Mouse (Mus musculus) hindbrain, embryonic 14.5 days (tissue): Measurements from ENCODE around the gene Gucy2d. TPM values are rescaled to one million over a fixed set of nuclear protein-coding genes. Genes with fewer than 3 reads are reported as not detected.

Experiments used
- ATAC-seq: fragments of 200-750 bp; cut with Nextera tagmentation; 2 replicates; pipeline ENCODE4 v1.8.0; 2017; ENCODE audit warnings: moderate number of reproducible peaks, mild to moderate bottlenecking, moderate TSS enrichment, moderate library complexity; ENCODE audit not compliant: low FRiP score
- DNase-seq: peaks from one replicate; pipeline ENCODE4 v3.0.0-alpha.2; 2015; ENCODE audit warnings: low spot score
- H3K27ac ChIP-seq: fragments of 300-500 bp; sonication (generic); 2 replicates; pipeline ENCODE4 v1.5.1; 2014; ENCODE audit warnings: mild to moderate bottlenecking, moderate library complexity
- H3K27me3 ChIP-seq: fragments of 300-500 bp; sonication (generic); 2 replicates; pipeline ENCODE4 v1.6.1; 2014; ENCODE audit warnings: mild to moderate bottlenecking, low read length, mixed read lengths; ENCODE audit not compliant: control insufficient read depth, insufficient read depth
- H3K36me3 ChIP-seq: fragments of 300-500 bp; sonication (generic); replicated peaks from 2 replicates; pipeline ENCODE4 v1.6.1; 2014; ENCODE audit not compliant: control insufficient read depth, insufficient read depth
- H3K4me1 ChIP-seq: fragments of 300-500 bp; sonication (generic); replicated peaks from 2 replicates; pipeline ENCODE4 v1.6.1; 2014; ENCODE audit warnings: antibody characterized with exemption, low read length, mixed read lengths; ENCODE audit not compliant: control insufficient read depth, insufficient read depth
- H3K4me2 ChIP-seq: fragments of 300-500 bp; sonication (generic); replicated peaks from 2 replicates; pipeline ENCODE4 v1.6.1; 2014; ENCODE audit warnings: mild to moderate bottlenecking, moderate library complexity
- H3K4me3 ChIP-seq: fragments of 300-500 bp; sonication (generic); replicated peaks from 2 replicates; pipeline ENCODE4 v1.5.1; 2014; ENCODE audit warnings: mild to moderate bottlenecking, low read length
- H3K9ac ChIP-seq: fragments of 300-500 bp; sonication (generic); 2 replicates; pipeline ENCODE4 v1.6.1; 2014
- H3K9me3 ChIP-seq: fragments of 300-500 bp; sonication (generic); 2 replicates; pipeline ENCODE4 v1.6.1; 2016; ENCODE audit warnings: low read length; ENCODE audit not compliant: control insufficient read depth
- WGBS: fragments of 180-500 bp; shearing (Covaris S2); extraction: QIAGEN DNeasy Blood & Tissue Kit; methylation state at CpG from one replicate; pipeline ENCODE4 v1.1.7; 2014; 5-methylcytosine and 5-hydroxymethylcytosine counted together
- polyA plus RNA-seq: library from polyadenylated mRNA; unstranded; fragments of >200 nt; fragmentation: Nextera tagmentation; extraction: Ambion mirVana; gene quantifications from 2 replicates; pipeline ENCODE4 v1.2.1, GENCODE M21; 2014

The Gucy2d gene
- polyA plus RNA-seq = 0.19 and 0.39 TPM in 2 replicates

DNA sequence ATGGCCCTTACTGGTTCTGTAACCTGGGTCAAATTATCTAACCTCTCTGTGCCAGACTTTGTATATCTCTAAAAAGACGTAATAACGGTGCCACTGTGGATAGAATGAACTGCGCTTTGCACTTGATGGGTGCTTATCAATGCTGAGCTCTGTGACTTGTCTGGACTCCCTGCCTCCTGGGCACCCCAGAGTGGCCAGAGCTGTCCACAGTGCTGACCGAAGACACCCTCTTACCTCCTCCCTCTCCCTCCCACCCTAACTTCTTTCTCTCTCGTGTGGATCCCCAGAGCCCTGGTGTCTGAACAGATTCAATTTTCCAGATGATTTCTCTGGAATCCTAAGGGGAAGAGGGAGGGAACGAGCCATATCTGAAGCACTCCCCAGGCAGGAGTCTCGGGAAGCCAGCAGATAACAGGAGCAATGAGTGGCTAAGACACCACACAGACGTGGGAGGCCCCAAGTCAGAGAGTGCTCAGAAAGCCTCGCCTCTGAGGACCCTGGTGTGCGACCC lies at the start of gene Gucy2d:
Gene Gucy2d (plus strand): TSS at position 461 of the 511 bp plus-strand sequence.
- Histone ChIP-seq H3K27me3 (no peaks in the 10 kb centered on the region), H3K4me1 (no peaks in the 10 kb centered on the region), H3K36me3 (no peaks in the 10 kb centered on the region), H3K9ac (no peak within 1 kb of the TSS), H3K9me3 (no peaks in the 10 kb centered on the region), H3K4me3 (no peak within 1 kb of the TSS), H3K4me2 (no peak within 1 kb of the TSS), H3K27ac (no peak within 1 kb of the TSS)
- 52% methylated on average over 10 of the region's 10 CpGs for WGBS
- DNase-seq = no peak
- no peak for ATAC-seq

DNA sequence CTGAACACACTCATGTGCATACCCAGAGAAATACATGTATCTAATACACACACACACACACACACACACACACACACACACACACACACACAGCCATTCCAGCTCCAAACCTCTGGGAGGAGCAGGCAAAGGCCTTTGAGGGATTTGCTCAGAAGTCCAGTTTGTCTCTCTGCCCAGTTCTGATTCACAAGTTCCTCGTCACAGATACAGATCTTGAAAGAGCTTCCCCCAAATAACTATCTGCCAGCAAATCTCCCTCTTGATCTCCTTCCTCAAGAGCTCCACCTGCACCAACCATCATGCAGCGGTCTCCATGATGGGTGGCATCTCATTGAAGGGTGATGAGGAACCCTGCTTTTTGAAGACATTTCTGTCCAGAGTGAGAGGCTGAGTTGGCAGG lies 49.7 kb upstream of the Gucy2d start:
- Histone ChIP-seq H3K9ac (no peak overlapping the region), H3K9me3 (peaks cover 4% of the 10 kb centered on the region; the same call in 1 of the 2 replicates), H3K4me1 (no peaks in the 10 kb centered on the region; the same call in 1 of the 2 replicates), H3K27me3 (no peaks in the 10 kb centered on the region), H3K4me3 (no peak overlapping the region), H3K27ac (no peak overlapping the region), H3K4me2 (no peak overlapping the region), H3K36me3 (no peaks in the 10 kb centered on the region)
- WGBS = 82% methylated on average over 2 of the region's 2 CpGs
- DNase-seq (no peak), ATAC-seq (no peak)

DNA sequence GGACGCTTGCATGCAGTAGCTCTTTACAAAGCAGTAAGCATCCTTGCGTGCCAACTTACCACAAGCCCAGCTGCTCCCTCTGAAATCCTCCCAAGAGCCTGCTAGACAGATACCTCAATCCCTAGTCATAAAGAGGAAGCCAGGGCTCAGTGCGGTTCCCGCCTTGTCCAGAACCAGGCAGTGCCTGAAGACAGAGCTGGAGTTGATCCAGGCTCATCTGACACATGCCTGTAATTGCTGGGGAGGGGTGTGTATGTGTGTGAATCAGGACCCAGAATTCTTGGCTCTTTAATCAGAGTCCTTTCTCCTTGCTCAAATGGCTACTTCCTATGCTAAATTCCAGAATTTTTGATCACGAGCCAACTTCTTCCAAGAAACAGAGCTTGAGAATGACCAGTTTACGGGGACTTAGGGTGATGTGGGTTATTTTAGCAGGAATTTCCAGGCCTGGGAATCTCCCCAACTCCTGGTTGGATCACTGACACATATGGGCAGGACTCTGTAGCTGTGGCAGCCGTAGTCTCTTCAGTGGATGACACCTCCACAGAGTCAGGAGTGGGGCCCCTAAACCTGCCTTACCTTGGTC lies 48.8 kb upstream of the Gucy2d start:
- no peak overlapping the region for H3K4me3 ChIP-seq
- no peaks in the 10 kb centered on the region for H3K27me3 ChIP-seq
- H3K9ac ChIP-seq = no peak overlapping the region
- H3K36me3 ChIP-seq = no peaks in the 10 kb centered on the region
- H3K4me1 ChIP-seq = no peaks in the 10 kb centered on the region; the same call in 1 of the 2 replicates
- H3K27ac ChIP-seq = no peak overlapping the region
- H3K9me3 ChIP-seq = peaks cover 4% of the 10 kb centered on the region; the same call in 1 of the 2 replicates
- H3K4me2 ChIP-seq = no peak overlapping the region
- DNase-seq (peak; percentile 40), ATAC-seq (0 out of 2 replicates have a peak, but pooled peaks have one; percentile 34)
- WGBS = 78% methylated on average over 7 of the region's 7 CpGs

DNA sequence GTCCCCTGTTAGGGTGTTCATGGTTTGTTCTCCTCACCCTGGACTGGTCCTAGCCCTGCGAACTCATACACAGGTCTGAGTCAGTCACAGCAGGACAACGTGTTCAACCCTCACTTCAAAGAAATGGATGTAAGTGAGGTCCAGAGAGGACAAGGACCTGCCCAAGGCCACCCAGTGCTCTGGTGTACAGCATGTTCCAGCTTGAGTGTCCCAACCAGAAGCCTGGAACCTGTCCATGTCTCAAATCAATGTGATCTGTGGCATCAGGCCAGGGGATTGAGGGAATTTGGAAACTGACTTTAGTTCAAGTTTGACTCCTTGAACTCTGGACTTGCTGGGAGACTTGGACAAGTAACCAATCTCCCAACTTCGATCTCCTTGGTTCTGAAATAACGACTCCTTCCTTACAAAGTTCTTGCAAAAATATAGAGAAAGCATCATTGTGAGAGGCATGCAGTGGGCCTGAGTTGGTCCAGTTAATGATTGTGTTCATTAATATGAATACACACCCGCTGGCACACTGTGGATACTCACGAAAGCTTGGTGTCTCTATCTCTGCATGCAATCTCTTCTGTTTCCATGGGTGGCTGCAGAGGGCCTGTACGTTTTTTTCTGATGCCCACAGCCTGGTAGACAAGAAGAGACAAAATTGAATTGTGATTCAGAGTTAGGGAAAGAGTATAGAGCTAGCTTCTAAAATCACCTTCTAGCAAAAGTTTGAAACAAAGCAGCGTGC lies 47.6 kb upstream of the Gucy2d start:
- no peak overlapping the region for H3K4me2 ChIP-seq
- 87% methylated on average over 8 of the region's 8 CpGs for WGBS
- DNase-seq (no peak), ATAC-seq (no peak)
- H3K4me3 ChIP-seq = no peak overlapping the region
- no peaks in the 10 kb centered on the region; the same call in 1 of the 2 replicates for H3K4me1 ChIP-seq
- peaks cover 4% of the 10 kb centered on the region; the same call in 1 of the 2 replicates for H3K9me3 ChIP-seq
- no peak overlapping the region for H3K9ac ChIP-seq
- H3K36me3 ChIP-seq = no peaks in the 10 kb centered on the region
- no peak overlapping the region for H3K27ac ChIP-seq
- H3K27me3 ChIP-seq = no peaks in the 10 kb centered on the region

DNA sequence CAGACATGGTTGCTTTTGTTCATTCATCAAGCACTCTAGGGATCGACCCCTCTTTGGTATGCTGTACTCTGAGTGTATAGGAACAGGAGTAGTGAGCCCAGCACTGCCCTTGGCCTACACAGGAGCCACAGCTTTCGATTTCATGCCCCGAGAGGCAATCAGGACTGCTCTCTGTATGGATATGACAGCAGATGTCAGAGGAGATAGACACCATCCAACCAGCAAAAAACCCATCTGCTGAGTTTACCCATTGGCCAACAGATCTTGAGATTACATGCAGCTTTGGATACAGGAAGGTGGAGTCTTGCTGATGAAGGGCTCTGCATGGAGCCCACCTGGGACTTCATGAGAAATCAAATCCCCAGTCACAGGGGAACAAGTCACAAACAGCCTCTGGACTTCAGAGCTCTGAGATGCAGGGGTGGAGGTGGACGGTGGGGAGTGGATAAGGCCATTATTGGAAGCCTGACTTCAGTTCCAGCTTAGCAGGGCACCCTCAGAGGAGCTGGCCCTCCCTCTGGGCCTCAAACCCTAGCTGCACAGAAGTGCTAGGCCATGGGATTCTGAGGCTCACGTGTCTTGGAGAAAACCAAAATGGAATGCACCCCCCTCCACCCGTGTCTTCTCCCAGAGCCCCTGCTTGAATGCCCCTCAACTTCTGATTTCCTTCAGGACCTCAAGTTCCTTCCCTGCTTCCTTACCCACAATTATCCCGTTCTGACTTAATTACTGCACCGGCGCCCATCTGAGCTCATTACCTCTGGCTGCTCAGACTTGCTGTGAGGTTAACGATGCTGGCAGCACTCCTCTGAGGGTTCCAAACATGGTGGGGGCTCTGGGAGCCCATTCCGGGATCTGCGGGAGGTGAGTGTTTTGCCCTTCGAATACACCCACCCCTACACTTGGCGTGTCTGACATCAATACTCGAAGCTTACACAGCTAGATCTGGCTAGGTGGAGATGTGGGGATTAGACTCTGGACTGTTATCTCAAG lies 37.3 kb upstream of the Gucy2d start:
- Histone ChIP-seq H3K4me3 (no peak overlapping the region), H3K9ac (no peak overlapping the region), H3K4me2 (no peak overlapping the region), H3K4me1 (peaks cover 20% of the 10 kb centered on the region), H3K9me3 (no peaks in the 10 kb centered on the region), H3K36me3 (no peaks in the 10 kb centered on the region), H3K27ac (no peak overlapping the region), H3K27me3 (no peaks in the 10 kb centered on the region)
- ATAC-seq (peak; percentile 59; the same call in 1 of the 2 replicates), DNase-seq (no peak)
- 46% methylated on average over 15 of the region's 15 CpGs for WGBS

DNA sequence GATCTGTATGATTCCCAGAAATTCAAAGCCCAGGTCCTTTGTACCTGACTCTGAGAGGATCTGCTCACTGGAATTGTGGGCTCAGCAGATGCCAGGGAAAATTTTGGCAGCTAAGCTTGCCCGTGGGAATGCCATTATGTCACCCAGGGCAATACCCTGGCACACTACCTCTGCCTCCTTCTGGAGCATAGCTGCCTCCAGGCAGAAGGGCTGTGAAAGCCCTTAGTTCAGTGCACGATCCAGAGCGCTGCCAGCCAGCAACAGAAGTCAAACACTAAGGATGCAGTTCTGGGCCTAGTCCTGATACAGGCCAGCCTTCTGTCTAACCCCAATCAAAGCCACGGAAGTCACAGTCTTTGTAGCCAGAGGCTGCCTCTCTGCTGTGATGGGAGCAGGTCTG lies 36.2 kb upstream of the Gucy2d start:
- Histone ChIP-seq H3K4me3 (no peak overlapping the region), H3K27ac (peak overlapping the region; percentile 50), H3K9ac (no peak overlapping the region), H3K27me3 (no peaks in the 10 kb centered on the region), H3K4me1 (peaks cover 20% of the 10 kb centered on the region), H3K4me2 (no peak overlapping the region), H3K9me3 (no peaks in the 10 kb centered on the region), H3K36me3 (no peaks in the 10 kb centered on the region)
- peak; percentile 80; the same call in 1 of the 2 replicates for ATAC-seq
- WGBS = 61% methylated on average over 4 of the region's 4 CpGs
- DNase-seq = peak; percentile 68

DNA sequence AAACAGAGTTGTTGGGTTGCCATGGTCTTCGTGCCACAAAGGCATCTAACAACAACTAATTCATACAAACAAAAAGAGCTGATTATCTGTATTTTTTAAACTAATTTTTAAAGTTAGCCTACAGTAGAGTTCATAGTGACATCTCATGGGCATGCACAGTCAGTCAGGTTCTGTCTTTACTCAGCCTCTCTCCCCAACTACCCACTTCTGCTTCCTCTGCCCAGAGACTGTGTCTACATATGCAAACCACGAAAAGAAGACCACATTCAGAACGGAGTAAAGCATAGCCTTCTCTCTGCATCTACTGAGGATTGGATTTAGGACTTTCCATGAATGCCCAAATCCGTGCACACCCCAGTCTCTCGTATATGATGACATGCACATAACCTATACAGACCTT lies 32.6 kb upstream of the Gucy2d start:
- H3K27ac ChIP-seq = no peak overlapping the region
- peaks cover 18% of the 10 kb centered on the region for H3K4me1 ChIP-seq
- no peaks in the 10 kb centered on the region for H3K27me3 ChIP-seq
- no peaks in the 10 kb centered on the region for H3K9me3 ChIP-seq
- 92% methylated on average over 5 of the region's 5 CpGs for WGBS
- H3K4me2 ChIP-seq = no peak overlapping the region
- no peak overlapping the region for H3K9ac ChIP-seq
- no peak for DNase-seq
- no peak overlapping the region for H3K4me3 ChIP-seq
- no peaks in the 10 kb centered on the region for H3K36me3 ChIP-seq
- ATAC-seq = no peak

DNA sequence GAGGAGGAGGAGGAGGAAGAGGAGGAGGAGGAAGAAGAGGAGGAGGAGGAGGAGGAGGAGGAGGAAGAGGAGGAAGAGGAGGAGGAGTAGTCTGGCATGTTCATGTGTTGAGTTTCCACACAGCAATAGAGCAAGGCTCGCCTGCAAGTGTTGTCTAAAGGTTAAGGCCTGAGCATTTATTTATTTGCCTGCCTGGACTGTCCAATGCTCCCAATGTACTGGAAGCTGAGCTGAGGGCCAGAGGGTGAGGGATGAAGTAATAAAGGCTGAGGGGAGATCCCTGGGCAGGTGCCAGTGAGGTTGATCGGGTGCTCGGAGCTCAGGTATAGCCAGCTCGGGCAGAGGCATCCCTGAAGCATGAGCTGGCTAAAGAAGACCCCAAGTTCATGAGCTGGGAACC lies 27.1 kb upstream of the Gucy2d start:
- no peak overlapping the region for H3K27ac ChIP-seq
- H3K4me3 ChIP-seq = no peak overlapping the region
- DNase-seq (no peak), ATAC-seq (no peak)
- 86% methylated on average over 4 of the region's 4 CpGs for WGBS
- 0 out of 2 replicates have a peak, but pooled peaks cover under 1% of the 10 kb centered on the region for H3K4me1 ChIP-seq
- H3K27me3 ChIP-seq = no peaks in the 10 kb centered on the region
- no peak overlapping the region for H3K9ac ChIP-seq
- H3K36me3 ChIP-seq = no peaks in the 10 kb centered on the region
- H3K4me2 ChIP-seq = no peak overlapping the region
- H3K9me3 ChIP-seq = no peaks in the 10 kb centered on the region
